Mouse (Mus musculus): ENCODE data around the gene Sphkap.
A peak's percentile ranks its signal among the peaks of the same experiment; 100 is the strongest.

Gene Sphkap

GRCm38 (mm10) chr1:83408021-83408464 is at the start of gene Sphkap:
Sphkap (minus strand) TSS chr1:83408200.
- peak; percentile 29 for DNase-seq (ENCODE audit: low read depth, low spot score)

GRCm38 (mm10) chr1:83451291-83451690 is 43.3 kb upstream of the Sphkap start:
- DNase-seq (ENCODE audit: low read depth, low spot score) = no peak

GRCm38 (mm10) chr1:83440422-83440821 is 32.4 kb upstream of the Sphkap start:
- no peak for DNase-seq (ENCODE audit: low read depth, low spot score)

GRCm38 (mm10) chr1:83433932-83434331 is 25.9 kb upstream of the Sphkap start:
- no peak for DNase-seq (ENCODE audit: low read depth, low spot score)

GRCm38 (mm10) chr1:83429866-83430265 is 21.9 kb upstream of the Sphkap start:
- DNase-seq (ENCODE audit: low read depth, low spot score) = no peak

- DNase-seq (ENCODE audit: low read depth, low spot score) = no peak
These were observed 384 bp downstream of the Sphkap start for GRCm38 (mm10) chr1:83407616-83408015.

- no peak for DNase-seq (ENCODE audit: low read depth, low spot score)
These were observed 984 bp downstream of the Sphkap start for GRCm38 (mm10) chr1:83406882-83407549.

- no peak for DNase-seq (ENCODE audit: low read depth, low spot score)
These were observed 6.9 kb downstream of the Sphkap start for GRCm38 (mm10) chr1:83401079-83401478.

- DNase-seq (ENCODE audit: low read depth, low spot score) = no peak
These were observed 11.7 kb downstream of the Sphkap start for GRCm38 (mm10) chr1:83396284-83396683.

- no peak for DNase-seq (ENCODE audit: low read depth, low spot score)
These were observed 12.4 kb downstream of the Sphkap start for GRCm38 (mm10) chr1:83395559-83395958.

- no peak for DNase-seq (ENCODE audit: low read depth, low spot score)
These were observed 18.6 kb downstream of the Sphkap start for GRCm38 (mm10) chr1:83389419-83389818.

- no peak for DNase-seq (ENCODE audit: low read depth, low spot score)
These were observed 30.6 kb downstream of the Sphkap start for GRCm38 (mm10) chr1:83377404-83377803.

- no peak for DNase-seq (ENCODE audit: low read depth, low spot score)
These were observed 41.5 kb downstream of the Sphkap start for GRCm38 (mm10) chr1:83366456-83366855.

GRCm38 (mm10) chr1:83362168-83362567 is 45.8 kb downstream of the Sphkap start:
- DNase-seq (ENCODE audit: low read depth, low spot score) = no peak

GRCm38 (mm10) chr1:83346453-83346852 is 61.5 kb downstream of the Sphkap start:
- no peak for DNase-seq (ENCODE audit: low read depth, low spot score)

GRCm38 (mm10) chr1:83345572-83345971 is 62.4 kb downstream of the Sphkap start:
- DNase-seq (ENCODE audit: low read depth, low spot score) = no peak

- DNase-seq (ENCODE audit: low read depth, low spot score) = no peak
These were observed 62.9 kb downstream of the Sphkap start for GRCm38 (mm10) chr1:83345069-83345468.

- DNase-seq (ENCODE audit: low read depth, low spot score) = no peak
These were observed 65.2 kb downstream of the Sphkap start for GRCm38 (mm10) chr1:83342726-83343250.

GRCm38 (mm10) chr1:83339358-83339757 is 68.6 kb downstream of the Sphkap start:
- no peak for DNase-seq (ENCODE audit: low read depth, low spot score)

GRCm38 (mm10) chr1:83316917-83317316 is 91.1 kb downstream of the Sphkap start:
- DNase-seq (ENCODE audit: low read depth, low spot score) = no peak

GRCm38 (mm10) chr1:83315146-83315545 is 92.9 kb downstream of the Sphkap start:
- DNase-seq (ENCODE audit: low read depth, low spot score) = no peak

- no peak for DNase-seq (ENCODE audit: low read depth, low spot score)
These were observed 96.2 kb downstream of the Sphkap start for GRCm38 (mm10) chr1:83311607-83312295.

All from WW6 (cell line).